Mouse (Mus musculus) stomach, postnatal 0 days (tissue): ENCODE measurements around the gene Ccdc34.

Experiments used
- CTCF ChIP-seq: IDR thresholded peaks from 2 replicates; pipeline ENCODE4 v1.5.1; 2016; ENCODE audit warnings: antibody characterized with exemption, low read depth, mild to moderate bottlenecking, moderate library complexity
- EP300 ChIP-seq: optimal IDR thresholded peaks from 2 replicates; pipeline ENCODE3; 2016; ENCODE audit warnings: antibody characterized with exemption

GRCm38 (mm10) chr2:110177406-110177805, 159.8 kb downstream of the Ccdc34 start:
- TF ChIP-seq CTCF, result no peak
- TF ChIP-seq EP300, result no peak
